In the genomic region with DNA sequence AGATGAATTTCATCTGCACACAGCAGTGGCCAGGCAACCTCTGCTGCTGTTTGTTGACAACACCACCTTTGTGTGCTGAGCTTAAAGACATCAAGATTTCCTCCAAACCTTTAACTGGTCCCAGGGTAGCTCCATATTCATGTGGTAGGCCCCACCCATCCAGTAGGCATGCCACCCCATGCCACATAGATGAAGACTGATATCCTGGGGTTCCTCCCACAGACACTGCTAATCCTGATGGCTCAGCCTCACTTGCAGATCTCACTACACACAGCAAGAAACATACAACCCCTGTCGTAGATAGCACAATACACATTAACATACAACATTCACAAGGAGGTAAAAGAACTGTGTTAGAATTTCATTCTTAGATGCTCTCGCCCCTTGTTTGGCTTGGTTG, we compare ENCODE assay signal across 17 mouse cellular contexts.
"Had no signal": no experiment of that assay in that cellular context is flagged by ENCODE, and none has a peak within 500 bp of the region (broad histone marks: within the 10 kb centered on the region; RNA-seq: fewer than 3 reads in every experiment).

No protein-coding gene starts in this region.

- H3K9ac ChIP-seq: lung, embryonic 15.5 days; midbrain, embryonic 13.5 days; midbrain, embryonic 15.5 days; neural tube, embryonic 12.5 days had no signal

- DNase-seq: lung, adult 2 months; lung, postnatal 14 days; lung, postnatal 36 days; right cerebral cortex, postnatal 14 days; right cerebral cortex, postnatal 4 days; spleen, adult 18-20 months; thymus, adult 18-20 months; thymus, postnatal 14 days; thymus, postnatal 36 days had no signal

- H3K27me3 ChIP-seq: lung, embryonic 15.5 days; megakaryocyte, embryonic 14.5 days; midbrain, embryonic 13.5 days; midbrain, embryonic 15.5 days; neural tube, embryonic 12.5 days had no signal

- ATAC-seq: lung, postnatal 0 days; midbrain, embryonic 13.5 days; midbrain, embryonic 15.5 days had no signal

- H3K4me1 ChIP-seq: lung, embryonic 15.5 days; midbrain, embryonic 13.5 days; midbrain, embryonic 15.5 days had no signal

- H3K36me3 ChIP-seq: midbrain, embryonic 15.5 days had no signal

- H3K4me2 ChIP-seq: lung, embryonic 15.5 days; midbrain, embryonic 11.5 days; midbrain, embryonic 13.5 days; midbrain, embryonic 15.5 days; neural tube, embryonic 12.5 days had no signal

- H3K27ac ChIP-seq: lung, embryonic 15.5 days; macrophage; midbrain, embryonic 13.5 days; midbrain, embryonic 15.5 days; neural tube, embryonic 12.5 days had no signal

- H3K4me3 ChIP-seq: lung, embryonic 15.5 days; megakaryocyte, embryonic 14.5 days; midbrain, embryonic 13.5 days; midbrain, embryonic 15.5 days; neural tube, embryonic 12.5 days had no signal

- H3K9me3 ChIP-seq: lung, embryonic 15.5 days; midbrain, embryonic 13.5 days; midbrain, embryonic 15.5 days; neural tube, embryonic 12.5 days had no signal
